Mouse (Mus musculus): ENCODE results near the gene AC161166.1.

AC161166.1 gene

DNA sequence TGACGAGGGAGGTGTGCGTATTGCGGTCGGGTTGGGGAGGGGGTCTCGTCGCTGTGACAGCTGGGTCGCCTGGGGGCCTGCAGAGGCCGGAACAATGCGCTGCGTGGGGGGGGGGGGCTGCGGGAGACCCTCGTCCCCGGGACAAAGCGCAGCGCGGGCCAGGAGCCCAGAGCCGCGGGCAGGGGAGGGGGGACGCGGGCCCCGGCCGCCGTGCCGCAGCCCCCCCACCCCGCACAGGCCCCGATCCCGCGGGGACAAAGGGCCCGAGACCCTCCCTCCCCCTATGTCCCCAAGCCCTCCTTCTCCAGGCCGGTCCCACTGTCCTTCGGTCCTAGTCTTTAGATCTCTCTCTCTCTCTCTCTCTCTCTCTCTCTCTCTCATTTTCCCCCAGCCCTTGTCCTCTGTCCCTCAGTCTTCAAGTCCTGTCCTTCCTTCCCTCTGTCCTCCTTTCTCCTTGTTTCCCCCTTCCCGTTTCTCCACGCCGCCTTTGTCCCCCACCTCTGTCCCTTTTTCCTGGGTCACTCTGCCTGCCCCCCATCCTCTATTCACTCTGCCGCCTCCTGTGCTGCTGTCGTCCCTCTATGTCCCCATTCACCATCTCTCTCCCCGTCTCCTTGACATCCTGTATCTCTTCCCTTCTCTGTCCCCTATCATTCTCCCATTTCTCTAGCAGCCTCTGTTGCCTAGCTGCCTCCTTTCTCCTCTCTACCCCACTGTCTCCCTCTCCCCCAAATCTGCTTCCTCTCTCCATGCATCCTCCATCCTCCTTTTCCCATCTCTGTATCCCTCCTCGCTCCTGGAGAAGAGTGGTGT, 29.8 kb downstream of the AC161166.1 start:
- ChIA-PET POLR2A (interaction anchor here in 3 of 4 experiments (0.5 to 3.9 kb wide), 17 partner anchors 10 to 137 kb away, joined by 3 to 24 read pairs (median 5); partner anchors contain the start of genes Irgq (in 2 of the 3), Smg9 (in 1 of the 3) and Zfp428 (in 1 of the 3)), CTCF (interaction anchor here (0.5 to 2.2 kb wide), 17 partner anchors 9 to 160 kb away, joined by 3 to 20 read pairs (median 5); partner anchors contain the start of gene Smg9 (in 1 of the 4))

DNA sequence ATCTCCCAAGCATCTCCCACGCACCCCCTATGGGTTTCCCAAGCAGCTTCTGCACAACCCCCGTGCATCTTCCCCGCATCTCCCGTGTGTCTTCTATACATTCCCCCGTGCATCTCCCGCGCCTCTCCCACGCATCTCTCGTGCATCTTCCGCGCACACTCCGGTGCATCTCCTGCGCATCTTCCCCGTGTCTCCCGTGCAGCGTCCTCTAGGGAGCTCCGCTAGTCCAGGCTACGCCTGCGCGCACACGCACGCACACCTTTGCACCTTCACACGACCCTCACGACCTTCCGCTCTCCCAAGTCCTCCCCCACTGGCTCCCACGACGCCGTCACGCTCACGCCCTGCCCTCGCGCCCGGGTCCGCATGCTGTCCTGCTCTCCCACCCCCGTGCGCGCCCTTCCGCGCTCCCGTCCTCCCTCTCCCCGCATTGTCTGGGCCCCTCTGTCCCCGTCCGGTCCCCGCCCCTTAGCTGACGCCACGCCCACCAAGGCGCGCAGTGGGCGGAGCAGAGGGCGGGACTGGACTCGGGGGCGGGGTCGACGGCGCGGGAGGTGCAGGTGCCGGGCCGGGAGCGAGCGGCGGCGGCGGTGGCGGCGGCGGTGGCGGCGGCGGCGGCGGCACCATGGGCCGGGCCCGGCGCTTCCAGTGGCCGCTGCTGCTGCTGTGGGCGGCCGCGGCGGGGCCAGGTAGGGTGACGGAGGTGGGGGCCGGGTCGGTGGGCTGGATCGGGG, 30.6 kb downstream of the AC161166.1 start, which contains the start of gene Cadm4:
Gene Cadm4 (plus strand): TSS at position 550 of the 734 bp plus-strand sequence.
- POLR2A ChIA-PET: interaction anchor here in 3 of 4 experiments (0.6 to 3.9 kb wide), 25 partner anchors 9 to 183 kb away, joined by 3 to 24 read pairs (median 4); partner anchors contain the start of genes Irgq (in 2 of the 3), Zfp428 (in 2 of the 3) and Smg9 (in 1 of the 3)
- CTCF ChIA-PET: interaction anchor here (0.5 to 2.2 kb wide), 26 partner anchors 8 to 161 kb away, joined by 3 to 20 read pairs (median 5); partner anchors contain the start of gene Smg9 (in 1 of the 4)

DNA sequence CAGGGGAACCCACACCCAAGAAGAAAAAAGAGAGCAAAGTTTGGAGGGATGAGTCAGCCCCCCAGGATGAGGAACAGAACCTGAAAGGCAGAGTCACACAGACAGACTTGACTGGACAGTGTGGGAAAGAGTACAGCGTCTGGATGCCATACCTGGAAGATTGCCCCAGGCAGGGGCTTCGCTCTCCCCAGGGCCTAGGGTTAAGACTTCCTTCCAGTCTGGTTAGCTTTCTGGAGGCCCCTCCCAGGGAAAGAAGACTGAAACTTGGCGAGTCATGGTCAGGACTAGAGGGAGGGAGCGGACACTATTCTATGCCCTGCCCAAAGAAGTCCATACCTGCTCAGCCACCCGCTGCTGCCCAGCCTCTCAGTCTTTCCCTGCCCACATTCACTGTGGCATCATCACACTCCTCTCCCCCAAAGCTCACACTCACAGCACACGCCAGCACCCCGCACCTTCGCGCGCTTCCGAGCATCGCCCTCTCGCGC, 31.2 kb downstream of the AC161166.1 start:
- CTCF ChIA-PET: interaction anchor here in 3 of 4 experiments (0.5 to 2.2 kb wide), 22 partner anchors 8 to 161 kb away, joined by 3 to 20 read pairs (median 5); partner anchors contain the start of gene Smg9 (in 1 of the 3)
- POLR2A ChIA-PET: interaction anchor here in 3 of 4 experiments (0.7 to 3.9 kb wide), 23 partner anchors 8 to 410 kb away, joined by 3 to 24 read pairs (median 4); partner anchors contain the start of genes Irgq (in 2 of the 3) and Zfp428 (in 2 of the 3)

DNA sequence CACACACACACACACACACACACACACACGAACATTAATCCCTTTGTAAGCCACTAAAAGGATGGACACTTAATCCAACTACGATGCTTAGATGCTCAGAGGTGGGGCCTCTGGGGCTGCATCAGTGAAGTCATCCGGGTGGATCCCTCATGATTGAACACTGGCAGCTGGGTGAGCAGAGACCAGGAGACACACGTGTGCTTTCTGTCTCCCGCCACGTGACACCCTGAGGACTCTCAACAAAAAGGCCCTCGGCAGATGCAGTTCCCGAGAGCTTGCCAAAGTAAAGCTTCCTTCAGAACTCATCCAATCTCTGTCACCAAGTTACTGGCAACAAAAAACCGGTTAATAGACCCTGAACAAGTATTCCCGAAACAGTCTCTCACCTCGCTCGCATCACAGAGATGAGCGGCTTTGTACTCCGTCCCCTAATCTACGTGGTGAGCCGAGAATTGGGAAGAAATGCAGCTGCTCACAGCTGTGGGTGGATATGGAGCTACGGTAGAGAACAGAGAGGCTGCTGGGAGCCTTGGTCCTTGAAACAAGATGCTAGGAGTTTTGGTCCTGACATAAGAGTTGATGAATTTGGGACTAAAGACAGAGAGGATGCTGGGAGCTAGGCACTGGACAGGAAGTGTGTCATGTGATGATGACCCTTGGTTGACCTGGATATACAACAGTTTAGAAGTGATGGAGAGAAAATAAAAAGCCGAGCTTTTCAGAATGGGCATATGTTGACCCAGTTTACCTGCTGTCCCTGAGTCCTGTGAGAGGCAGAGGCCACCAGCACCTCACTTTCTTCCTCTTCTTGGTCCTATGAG, 31.9 kb downstream of the AC161166.1 start:
- CTCF ChIA-PET: interaction anchor here (0.7 to 2.2 kb wide), 12 partner anchors 8 to 1375 kb away, joined by 3 to 14 read pairs (median 5); partner anchors contain the start of genes Pinlyp (in 1 of the 4) and Xrcc1 (in 1 of the 4)
- POLR2A ChIA-PET: interaction anchor here in 2 of 4 experiments (0.8 to 1.9 kb wide), 16 partner anchors 8 to 411 kb away, joined by 3 to 10 read pairs (median 3); partner anchors contain the start of genes Zfp428 (in 2 of the 2) and Irgq (in 1 of the 2)

DNA sequence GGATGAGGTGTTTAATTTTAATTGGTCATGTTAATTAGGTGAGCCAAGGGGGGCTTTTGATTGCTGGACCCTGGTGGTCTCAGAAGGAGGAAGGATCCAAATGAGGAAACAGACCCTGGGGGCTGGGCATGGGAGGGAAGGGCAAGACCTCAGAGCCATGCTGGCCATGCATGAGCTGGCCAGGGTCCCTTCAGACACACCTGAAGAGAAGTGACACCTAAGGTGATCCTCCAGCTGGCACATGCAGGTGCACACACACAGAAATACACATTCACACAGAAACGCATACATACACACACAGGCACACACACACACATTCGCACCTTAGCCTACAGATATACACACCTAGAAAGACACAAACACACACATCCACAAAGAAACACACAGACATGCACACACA, 32.6 kb downstream of the AC161166.1 start:
- ChIA-PET POLR2A (interaction anchor here in 2 of 4 experiments (1.0 to 1.3 kb wide), 3 partner anchors 8 to 411 kb away, joined by 3 read pairs; partner anchors contain the start of gene Zfp428 (in 1 of the 2)), CTCF (interaction anchor here in 2 of 4 experiments (0.7 to 1.2 kb wide), 4 partner anchors 37 to 1376 kb away, joined by 3 to 5 read pairs (median 4); no protein-coding TSS in a partner anchor)

DNA sequence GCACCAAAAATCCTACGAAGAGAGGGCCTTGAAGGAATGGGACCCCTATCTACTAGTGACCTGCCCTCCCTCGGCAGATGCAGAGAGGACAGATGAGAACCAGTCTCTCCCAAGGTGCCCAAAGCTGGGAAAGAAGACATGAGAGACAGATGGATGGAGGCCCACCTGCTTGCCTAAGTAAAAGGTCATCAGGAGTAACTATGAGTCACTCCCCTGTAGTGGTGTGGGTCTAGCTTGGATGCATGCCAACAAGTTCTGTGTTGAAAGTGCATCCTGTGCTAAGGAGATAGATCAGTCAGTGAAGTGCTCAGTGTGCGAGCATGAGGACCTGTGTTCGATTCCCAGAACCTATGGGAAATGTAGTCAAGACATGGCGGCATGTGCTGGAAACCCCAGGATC, 33.3 kb downstream of the AC161166.1 start:
- ChIA-PET CTCF (no interaction called here), POLR2A (interaction anchor here in 2 of 4 experiments (0.5 to 1.0 kb wide), 2 partner anchors 28 to 242 kb away, joined by 3 read pairs; partner anchors contain the start of gene Zfp428 (in 1 of the 2))

DNA sequence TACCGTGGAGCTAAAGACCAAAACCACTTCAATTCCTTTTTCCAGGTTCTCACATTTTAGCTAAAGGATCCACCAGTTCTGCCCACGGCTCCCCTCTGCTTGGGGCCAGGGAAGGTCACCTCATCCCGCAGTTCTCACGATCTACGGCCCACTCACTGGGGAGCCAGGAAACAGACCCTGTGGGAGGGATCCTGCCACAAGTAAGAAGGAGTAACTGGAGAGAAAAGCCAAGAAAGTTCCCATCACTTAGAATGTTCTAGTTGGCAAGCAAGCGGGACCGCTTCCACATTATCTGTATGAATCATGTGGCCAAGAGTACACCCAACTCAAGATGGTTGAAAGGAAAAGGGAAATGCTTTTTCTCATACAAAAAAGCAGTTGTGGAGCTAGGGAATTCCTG, 35.4 kb downstream of the AC161166.1 start:
- POLR2A ChIA-PET: interaction anchor here in 3 of 4 experiments (0.7 to 1.3 kb wide), 5 partner anchors 22 to 188 kb away, joined by 3 to 7 read pairs (median 5); partner anchors contain the start of gene Zfp428 (in 1 of the 3)
- CTCF ChIA-PET: interaction anchor here in 2 of 4 experiments (0.6 to 1.4 kb wide), 4 partner anchors 67 to 454 kb away, joined by 3 to 17 read pairs (median 4); no protein-coding TSS in a partner anchor

DNA sequence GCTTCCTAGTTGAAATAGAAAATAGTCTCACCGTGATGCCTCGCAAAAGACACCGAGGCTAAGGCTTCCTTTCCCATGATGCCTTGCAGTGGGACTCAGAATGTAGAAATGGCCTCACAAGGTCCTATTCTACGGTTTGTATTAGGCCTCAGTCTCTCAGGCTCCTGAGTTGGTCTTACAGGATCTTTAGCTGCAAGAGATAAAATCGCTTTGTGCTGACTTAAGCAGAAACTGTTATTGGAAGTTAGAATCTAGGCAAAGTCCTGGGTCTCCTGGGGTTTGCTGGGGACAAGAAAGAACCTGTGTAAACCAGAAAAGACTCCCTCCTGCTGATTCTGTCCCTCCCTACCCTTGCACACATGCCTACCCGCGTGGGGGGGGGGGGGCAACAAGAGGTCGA, 35.9 kb downstream of the AC161166.1 start:
- ChIA-PET CTCF (interaction anchor here in 2 of 4 experiments (0.6 to 1.4 kb wide), 4 partner anchors 68 to 454 kb away, joined by 3 to 17 read pairs (median 4); no protein-coding TSS in a partner anchor), POLR2A (interaction anchor here in 3 of 4 experiments (0.6 to 1.3 kb wide), 6 partner anchors 23 to 188 kb away, joined by 3 to 7 read pairs (median 4); partner anchors contain the start of gene Zfp428 (in 1 of the 3))

DNA sequence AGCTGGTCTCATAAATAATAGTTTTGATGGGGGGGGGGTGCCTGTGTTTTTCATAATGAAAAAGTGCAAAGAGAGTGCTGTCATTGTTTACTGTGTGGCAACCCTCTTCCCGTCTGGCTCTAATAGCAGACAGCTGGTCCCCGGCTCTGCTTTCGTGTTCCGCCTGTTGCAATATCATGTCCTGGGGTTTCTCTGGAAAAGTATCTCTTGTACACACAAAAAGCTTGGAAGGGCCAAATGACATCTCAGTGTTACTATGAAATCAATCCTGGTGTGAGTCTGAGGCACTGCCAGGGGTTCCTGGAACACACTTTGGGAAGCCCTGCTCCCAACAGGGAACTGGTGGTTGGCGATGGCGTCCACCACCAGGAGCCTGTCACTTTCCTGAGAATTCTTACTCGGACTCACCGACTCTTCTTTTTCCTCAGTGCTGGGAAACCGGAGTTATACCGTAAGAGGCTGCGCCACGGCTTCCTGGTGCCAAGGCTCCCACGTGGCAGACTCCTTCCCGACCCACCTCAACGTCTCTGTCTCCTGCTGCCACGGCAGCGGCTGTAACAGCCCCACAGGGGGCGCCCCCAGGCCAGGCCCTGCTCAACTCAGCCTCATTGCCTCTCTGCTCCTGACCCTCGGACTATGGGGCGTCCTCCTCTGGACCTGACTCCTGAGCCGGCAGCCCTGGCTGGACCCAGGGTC, 37.3 kb downstream of the AC161166.1 start:
- ChIA-PET CTCF (interaction anchor here (0.6 to 4.0 kb wide), 23 partner anchors 12 to 271 kb away, joined by 3 to 117 read pairs (median 10); partner anchors contain the start of genes AC161166.1 (in 1 of the 4), Plaur (in 1 of the 4) and Smg9 (in 1 of the 4)), POLR2A (interaction anchor here in 2 of 4 experiments (0.6 to 2.0 kb wide), 4 partner anchors 9 to 498 kb away, joined by 3 to 9 read pairs (median 4); partner anchors contain the start of gene Rabac1 (in 1 of the 2))

DNA sequence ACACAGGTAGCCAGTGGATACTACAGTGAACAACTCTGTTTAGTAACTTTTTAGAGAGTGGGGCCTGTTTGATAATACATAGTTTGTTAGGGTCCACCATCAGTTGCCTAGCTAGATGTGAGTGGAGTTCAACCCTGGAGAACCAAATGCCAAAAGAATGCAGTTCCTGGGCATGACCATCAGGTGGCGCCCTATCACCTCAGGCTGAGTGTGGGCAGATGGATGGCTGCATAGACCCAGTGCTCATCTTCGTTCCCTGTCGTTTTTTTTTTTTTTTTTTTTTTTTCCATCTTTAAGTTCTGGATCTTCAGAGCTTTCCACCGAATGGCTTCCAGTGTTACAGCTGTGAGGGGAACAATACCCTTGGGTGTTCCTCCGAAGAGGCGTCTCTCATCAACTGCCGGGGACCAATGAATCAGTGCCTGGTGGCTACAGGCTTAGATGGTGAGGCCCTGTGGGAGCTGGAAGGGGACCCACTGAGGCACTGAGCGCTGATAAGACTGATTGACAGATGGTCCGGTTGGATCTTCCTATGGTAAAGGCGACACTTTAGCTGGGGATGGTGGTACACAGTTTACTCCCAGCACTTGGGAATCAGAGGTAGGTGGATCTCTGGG, 38.2 kb downstream of the AC161166.1 start:
- CTCF ChIA-PET: interaction anchor here (0.5 to 4.0 kb wide), 110 partner anchors 8 to 743 kb away, joined by 3 to 117 read pairs (median 5); partner anchors contain the start of genes Plaur (in 3 of the 4), Cadm4 (in 2 of the 4), Irgq (in 2 of the 4) and AC161166.1 (in 1 of the 4)
- POLR2A ChIA-PET: interaction anchor here in 3 of 4 experiments (0.5 to 2.8 kb wide), 30 partner anchors 7 to 740 kb away, joined by 3 to 10 read pairs (median 4); partner anchors contain the start of genes Cadm4 (in 1 of the 3), Irgc1 (in 1 of the 3), Pinlyp (in 1 of the 3) and Plaur (in 1 of the 3)

DNA sequence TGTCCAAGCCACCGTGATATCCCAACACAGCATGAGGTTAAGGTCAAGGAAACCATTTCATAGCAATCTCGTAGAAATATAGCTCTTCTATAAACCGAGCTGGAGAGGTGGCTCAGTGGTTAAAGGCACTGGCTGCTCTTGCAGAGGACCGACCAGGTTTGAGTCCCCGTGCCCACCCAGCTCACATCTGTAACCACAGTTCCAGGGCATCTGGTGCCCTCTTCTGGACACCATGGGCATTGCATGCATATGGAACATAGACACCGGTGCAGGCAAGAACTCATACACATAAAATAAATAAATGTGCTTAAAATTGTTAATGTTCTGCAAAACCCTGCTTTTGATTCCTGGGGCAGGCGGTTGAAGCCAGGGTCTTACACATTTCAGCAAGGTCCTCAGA, 39.3 kb downstream of the AC161166.1 start:
- CTCF ChIA-PET: interaction anchor here (0.5 to 4.0 kb wide), 89 partner anchors 8 to 1155 kb away, joined by 3 to 117 read pairs (median 5); partner anchors contain the start of genes Cadm4 (in 3 of the 4), Smg9 (in 3 of the 4), Irgc1 (in 2 of the 4) and Plaur (in 2 of the 4)
- POLR2A ChIA-PET: interaction anchor here in 3 of 4 experiments (0.6 to 2.8 kb wide), 24 partner anchors 8 to 155 kb away, joined by 3 to 10 read pairs (median 4); partner anchors contain the start of genes Cadm4 (in 2 of the 3), Plaur (in 2 of the 3), Irgc1 (in 1 of the 3) and Pinlyp (in 1 of the 3)

DNA sequence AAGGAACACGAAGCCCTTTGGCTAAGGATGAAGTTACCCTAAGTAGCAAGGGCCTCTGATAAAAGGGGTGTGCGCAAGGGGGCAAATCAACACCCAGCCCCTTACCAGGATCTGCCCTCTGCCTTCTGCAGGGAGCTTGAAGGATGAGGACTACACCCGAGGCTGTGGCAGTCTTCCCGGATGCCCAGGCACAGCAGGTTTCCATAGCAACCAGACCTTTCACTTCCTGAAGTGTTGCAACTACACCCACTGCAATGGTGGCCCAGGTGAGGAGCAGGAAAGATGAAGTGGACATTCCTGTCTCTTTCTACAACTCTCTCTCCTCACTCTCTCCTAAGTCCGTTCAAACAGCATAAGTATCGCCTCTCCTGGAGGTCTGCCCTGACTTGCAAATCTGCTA, 39.8 kb downstream of the AC161166.1 start:
- CTCF ChIA-PET: interaction anchor here (0.5 to 4.0 kb wide), 87 partner anchors 9 to 1155 kb away, joined by 3 to 117 read pairs (median 5); partner anchors contain the start of genes Cadm4 (in 3 of the 4), Smg9 (in 3 of the 4), Irgc1 (in 2 of the 4) and Plaur (in 2 of the 4)
- POLR2A ChIA-PET: interaction anchor here (0.6 to 2.8 kb wide), 24 partner anchors 8 to 155 kb away, joined by 3 to 10 read pairs (median 4); partner anchors contain the start of genes Cadm4 (in 2 of the 4), Plaur (in 2 of the 4), Irgc1 (in 1 of the 4) and Pinlyp (in 1 of the 4)

DNA sequence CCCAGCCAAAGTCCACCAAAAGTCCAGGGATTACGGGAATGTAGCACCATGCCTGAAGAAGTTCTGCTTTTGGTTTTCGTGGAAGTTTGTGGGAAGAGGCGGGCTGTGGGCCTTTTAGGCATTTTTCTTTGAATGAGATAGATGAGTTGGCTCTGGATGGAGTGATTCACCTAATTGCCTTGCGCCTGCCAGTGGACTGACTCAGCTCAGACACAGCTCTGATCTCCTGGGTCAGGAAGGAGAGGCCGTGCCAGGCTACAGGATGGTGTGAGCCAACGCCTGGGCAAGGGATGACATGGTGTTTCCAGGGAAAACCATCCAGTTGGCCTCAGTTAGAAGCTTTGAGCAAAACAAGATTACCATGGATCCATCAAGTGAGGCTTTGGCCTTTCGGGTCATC, 41.9 kb downstream of the AC161166.1 start:
- POLR2A ChIA-PET: interaction anchor here in 1 of 4 experiments (1.4 kb wide), 1 partner anchor 43 kb away, joined by 3 read pairs; no protein-coding TSS in a partner anchor

DNA sequence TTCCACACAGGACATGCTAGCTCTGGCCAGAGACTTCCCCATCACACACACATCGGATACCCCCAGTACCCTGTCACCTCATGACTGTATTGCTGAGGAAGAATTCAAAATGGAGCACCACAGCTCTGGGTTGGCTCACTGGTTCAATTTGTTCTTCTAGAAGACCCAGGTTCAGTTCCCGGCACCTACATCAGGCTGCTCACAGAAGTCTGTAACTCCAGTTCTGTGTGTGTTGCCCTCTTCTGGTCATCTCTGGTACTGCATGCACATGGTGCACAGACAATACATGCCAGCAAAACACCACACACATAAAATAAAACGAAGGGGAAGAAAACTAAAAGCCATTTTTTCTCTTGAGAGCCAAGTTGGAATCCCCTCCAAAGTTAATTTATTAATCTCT, 43.1 kb downstream of the AC161166.1 start:
- POLR2A ChIA-PET: interaction anchor here in 2 of 4 experiments (1.0 to 2.2 kb wide), 2 partner anchors 11 to 61 kb away, joined by 3 to 7 read pairs; no protein-coding TSS in a partner anchor
- CTCF ChIA-PET: interaction anchor here (0.6 to 1.9 kb wide), 9 partner anchors 11 to 141 kb away, joined by 3 to 19 read pairs (median 5); partner anchors contain the start of gene Smg9 (in 1 of the 4)

More for the DNA sequence above, 41.9 kb downstream of the AC161166.1 start:
- CTCF ChIA-PET: interaction anchor here in 2 of 4 experiments (0.8 to 1.2 kb wide), 2 partner anchors 11 to 31 kb away, joined by 3 read pairs; no protein-coding TSS in a partner anchor

Measured in embryonic stem cell, embryonic (primary cell).